Mouse (Mus musculus): ENCODE results near the gene Col5a2.
"Not testable (repeated sequence)": the region's sequence is repeated elsewhere in the genome, so short reads cannot be mapped to it uniquely, and the experiment has no call there.

The Col5a2 gene

GRCm38 (mm10) chr1:45502865-45503332 lies at the start of gene Col5a2:
TSS of gene Col5a2 (minus strand) at chr1:45503282.
- DNase-seq = peak; percentile 19

GRCm38 (mm10) chr1:45550531-45550930 lies 47.4 kb upstream of the Col5a2 start:
- no peak for DNase-seq

- DNase-seq = no peak
Observed at GRCm38 (mm10) chr1:45541888-45542287, 38.8 kb upstream of the Col5a2 start.

GRCm38 (mm10) chr1:45541161-45541560 lies 38.1 kb upstream of the Col5a2 start:
- DNase-seq = no peak

- DNase-seq = no peak
Observed at GRCm38 (mm10) chr1:45531486-45531885, 28.4 kb upstream of the Col5a2 start.

- DNase-seq = not testable (repeated sequence)
Observed at GRCm38 (mm10) chr1:45527476-45527875, 24.4 kb upstream of the Col5a2 start.

GRCm38 (mm10) chr1:45523601-45524000 lies 20.5 kb upstream of the Col5a2 start:
- DNase-seq = no peak

- DNase-seq = no peak
Observed at GRCm38 (mm10) chr1:45521486-45521885, 18.4 kb upstream of the Col5a2 start.

GRCm38 (mm10) chr1:45502241-45502741 lies 791 bp downstream of the Col5a2 start:
- peak; percentile 9 for DNase-seq

GRCm38 (mm10) chr1:45501437-45501836 lies 1.6 kb downstream of the Col5a2 start:
- no peak for DNase-seq

GRCm38 (mm10) chr1:45500456-45500855 lies 2.6 kb downstream of the Col5a2 start:
- DNase-seq = no peak

- no peak for DNase-seq
Observed at GRCm38 (mm10) chr1:45495025-45495424, 8.1 kb downstream of the Col5a2 start.

- DNase-seq = no peak
Observed at GRCm38 (mm10) chr1:45492130-45492723, 10.9 kb downstream of the Col5a2 start.

GRCm38 (mm10) chr1:45490451-45490850 lies 12.6 kb downstream of the Col5a2 start:
- DNase-seq = no peak

GRCm38 (mm10) chr1:45488291-45488690 lies 14.8 kb downstream of the Col5a2 start:
- no peak for DNase-seq

- no peak for DNase-seq
Observed at GRCm38 (mm10) chr1:45483001-45483400, 20.1 kb downstream of the Col5a2 start.

- no peak for DNase-seq
Observed at GRCm38 (mm10) chr1:45481876-45482275, 21.2 kb downstream of the Col5a2 start.

GRCm38 (mm10) chr1:45479087-45479486 lies 24.0 kb downstream of the Col5a2 start:
- DNase-seq = no peak

- DNase-seq = no peak
Observed at GRCm38 (mm10) chr1:45472751-45473150, 30.3 kb downstream of the Col5a2 start.

GRCm38 (mm10) chr1:45460767-45461166 lies 42.3 kb downstream of the Col5a2 start:
- no peak for DNase-seq

GRCm38 (mm10) chr1:45455763-45456162 lies 47.3 kb downstream of the Col5a2 start:
- no peak for DNase-seq

GRCm38 (mm10) chr1:45448856-45449255 lies 54.2 kb downstream of the Col5a2 start:
- DNase-seq = no peak

GRCm38 (mm10) chr1:45431922-45432321 lies 71.2 kb downstream of the Col5a2 start:
- no peak for DNase-seq

- peak; percentile 3 for DNase-seq
Observed at GRCm38 (mm10) chr1:45430520-45430919, 72.6 kb downstream of the Col5a2 start.

- DNase-seq = not testable (repeated sequence)
Observed at GRCm38 (mm10) chr1:45429145-45429544, 73.9 kb downstream of the Col5a2 start.

Data from liver (tissue).